Mouse (Mus musculus): ENCODE results near the gene Sugct.

Sugct gene

GRCm38 (mm10) chr13:17694911-17695699, at the start of gene Sugct, which contains the start of gene Mplkip:
Sugct (minus strand) TSS chr13:17695553.
Mplkip (plus strand) TSS chr13:17695192.
- DNase-seq (ENCODE audit: low spot score in 2 of 2) = peak; percentile 99

- DNase-seq (ENCODE audit: low spot score in 2 of 2) = no peak
Observed at GRCm38 (mm10) chr13:17728798-17729197, 33.4 kb upstream of the Sugct start.

GRCm38 (mm10) chr13:17727922-17728321, 32.6 kb upstream of the Sugct start:
- no peak for DNase-seq (ENCODE audit: low spot score in 2 of 2)

GRCm38 (mm10) chr13:17717357-17717756, 22.0 kb upstream of the Sugct start:
- no peak for DNase-seq (ENCODE audit: low spot score in 2 of 2)

GRCm38 (mm10) chr13:17708784-17709311, 13.5 kb upstream of the Sugct start:
- DNase-seq (ENCODE audit: low spot score in 2 of 2) = no peak

- DNase-seq (ENCODE audit: low spot score in 2 of 2) = peak in 1 of 2 experiments; percentile 28
Observed at GRCm38 (mm10) chr13:17705188-17705826, 10.0 kb upstream of the Sugct start.

GRCm38 (mm10) chr13:17702311-17702710, 7.0 kb upstream of the Sugct start:
- DNase-seq (ENCODE audit: low spot score in 2 of 2) = no peak

GRCm38 (mm10) chr13:17701322-17701721, 6.0 kb upstream of the Sugct start:
- no peak for DNase-seq (ENCODE audit: low spot score in 2 of 2)

- no peak for DNase-seq (ENCODE audit: low spot score in 2 of 2)
Observed at GRCm38 (mm10) chr13:17700090-17700715, 4.8 kb upstream of the Sugct start.

- no peak for DNase-seq (ENCODE audit: low spot score in 2 of 2)
Observed at GRCm38 (mm10) chr13:17695898-17696580, 686 bp upstream of the Sugct start.

- DNase-seq (ENCODE audit: low spot score in 2 of 2) = peak; percentile 38 to 50
Observed at GRCm38 (mm10) chr13:17694414-17694813, 939 bp downstream of the Sugct start.

GRCm38 (mm10) chr13:17693816-17694215, 1.5 kb downstream of the Sugct start:
- DNase-seq (ENCODE audit: low spot score in 2 of 2) = peak in 1 of 2 experiments; percentile 9

- DNase-seq (ENCODE audit: low spot score in 2 of 2) = no peak
Observed at GRCm38 (mm10) chr13:17691436-17691835, 3.9 kb downstream of the Sugct start.

GRCm38 (mm10) chr13:17690686-17691085, 4.7 kb downstream of the Sugct start:
- no peak for DNase-seq (ENCODE audit: low spot score in 2 of 2)

- no peak for DNase-seq (ENCODE audit: low spot score in 2 of 2)
Observed at GRCm38 (mm10) chr13:17689461-17689860, 5.9 kb downstream of the Sugct start.

- DNase-seq (ENCODE audit: low spot score in 2 of 2) = no peak
Observed at GRCm38 (mm10) chr13:17671122-17671521, 24.2 kb downstream of the Sugct start.

GRCm38 (mm10) chr13:17667380-17667779, 28.0 kb downstream of the Sugct start:
- no peak for DNase-seq (ENCODE audit: low spot score in 2 of 2)

- no peak for DNase-seq (ENCODE audit: low spot score in 2 of 2)
Observed at GRCm38 (mm10) chr13:17642294-17642693, 53.1 kb downstream of the Sugct start.

GRCm38 (mm10) chr13:17638008-17638407, 57.3 kb downstream of the Sugct start:
- DNase-seq (ENCODE audit: low spot score in 2 of 2) = no peak

- DNase-seq (ENCODE audit: low spot score in 2 of 2) = no peak
Observed at GRCm38 (mm10) chr13:17627108-17627507, 68.2 kb downstream of the Sugct start.

GRCm38 (mm10) chr13:17624976-17625375, 70.4 kb downstream of the Sugct start:
- no peak for DNase-seq (ENCODE audit: low spot score in 2 of 2)

- DNase-seq (ENCODE audit: low spot score in 2 of 2) = no peak
Observed at GRCm38 (mm10) chr13:17606217-17606616, 89.1 kb downstream of the Sugct start.

Data from left cerebral cortex, adult 9 months (tissue).